Mouse (Mus musculus) right cerebral cortex, postnatal 36 days (tissue): ENCODE measurements around the gene Olfr548-ps1.
"Not testable (repeated sequence)": the region's sequence is repeated elsewhere in the genome, so short reads cannot be mapped to it uniquely, and the experiment has no call there.

Experiments
- DNase-seq, 2 experiments: peaks; one replicate each; pipeline ENCODE4 v3.0.0; 2022; ENCODE audit warnings: low spot score in 2 of 2, mixed read lengths in 1 of 2

Olfr548-ps1 gene

GRCm38 (mm10) chr7:102540596-102540995 lies at the start of gene Olfr548-ps1:
TSS of gene Olfr548-ps1 (plus strand) at chr7:102540896.
- DNase-seq: no peak

- DNase-seq: not testable (repeated sequence)
Observed at GRCm38 (mm10) chr7:102494416-102494815, 46.3 kb upstream of the Olfr548-ps1 start.

- DNase-seq: no peak
Observed at GRCm38 (mm10) chr7:102499473-102499872, 41.2 kb upstream of the Olfr548-ps1 start, which contains the start of gene Olfr545. TSS of gene Olfr545 (minus strand) at chr7:102499573.

- DNase-seq: no peak
Observed at GRCm38 (mm10) chr7:102501986-102502385, 38.7 kb upstream of the Olfr548-ps1 start.

DNA sequence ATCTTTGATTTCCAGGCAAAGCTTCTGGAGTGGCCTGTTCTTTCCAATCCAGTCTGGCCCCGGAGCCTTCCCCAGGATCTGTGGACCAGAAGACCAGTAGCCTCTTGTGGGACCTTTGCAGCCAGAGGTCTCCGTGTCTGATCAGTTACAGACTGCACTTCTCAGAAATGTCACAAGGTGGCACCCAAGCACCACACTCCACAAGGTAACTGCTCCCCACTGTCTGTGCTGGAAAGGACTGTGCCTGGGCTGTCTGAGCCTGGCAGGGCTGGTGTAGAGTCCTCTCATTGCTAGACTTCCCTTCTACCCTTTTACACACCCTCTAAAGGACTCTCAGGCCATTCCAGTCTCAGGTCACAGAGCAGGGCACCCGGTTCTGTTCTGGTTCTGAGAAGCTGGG lies 33.8 kb upstream of the Olfr548-ps1 start:
- DNase-seq: peak; percentile 55 to 61

DNA sequence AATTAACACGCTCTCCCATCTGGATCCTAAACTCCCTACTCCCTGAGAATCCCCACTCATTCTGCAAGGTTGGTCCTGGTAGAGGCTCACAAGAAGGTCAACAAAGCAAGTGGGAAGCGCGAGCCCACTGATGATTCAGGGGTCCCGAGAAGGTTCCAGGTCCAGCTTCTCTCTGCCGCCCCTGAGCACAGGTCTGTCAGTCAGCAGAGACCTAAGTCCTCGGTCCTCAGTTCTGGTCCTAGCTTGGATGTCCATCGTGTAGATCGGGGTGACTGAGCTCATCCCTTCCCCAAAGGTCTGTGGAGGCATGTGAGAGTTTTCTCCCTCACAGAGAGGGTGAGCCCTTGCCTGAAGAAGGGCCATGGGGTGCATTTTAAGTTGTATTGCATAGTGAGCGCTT lies 32.6 kb upstream of the Olfr548-ps1 start:
- DNase-seq: no peak

- DNase-seq: no peak
Observed at GRCm38 (mm10) chr7:102508666-102509065, 32.0 kb upstream of the Olfr548-ps1 start.

- DNase-seq: no peak
Observed at GRCm38 (mm10) chr7:102509726-102510125, 31.0 kb upstream of the Olfr548-ps1 start.

DNA sequence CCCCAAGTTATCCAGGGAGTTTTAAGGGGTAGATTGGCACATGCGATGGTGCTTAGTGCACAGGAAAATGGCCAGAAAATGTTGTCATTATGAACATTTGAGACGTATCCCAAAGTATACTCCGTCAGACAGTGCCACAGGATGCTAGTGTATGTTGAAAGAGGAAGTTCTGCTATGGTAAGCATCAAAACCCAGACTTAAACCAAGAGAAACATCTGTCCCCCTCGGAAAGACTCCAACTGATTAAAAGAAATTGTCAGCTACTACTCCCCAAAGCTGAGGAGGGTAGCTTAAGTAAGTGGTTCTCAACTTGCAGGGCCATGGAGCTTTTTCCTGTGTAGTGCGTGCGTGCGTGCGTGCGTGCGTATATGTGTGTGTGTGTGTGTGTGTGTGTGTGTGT lies 28.8 kb upstream of the Olfr548-ps1 start:
- no peak for DNase-seq

- DNase-seq: peak; percentile 63 to 70
Observed at GRCm38 (mm10) chr7:102512814-102513435, 27.8 kb upstream of the Olfr548-ps1 start.

DNA sequence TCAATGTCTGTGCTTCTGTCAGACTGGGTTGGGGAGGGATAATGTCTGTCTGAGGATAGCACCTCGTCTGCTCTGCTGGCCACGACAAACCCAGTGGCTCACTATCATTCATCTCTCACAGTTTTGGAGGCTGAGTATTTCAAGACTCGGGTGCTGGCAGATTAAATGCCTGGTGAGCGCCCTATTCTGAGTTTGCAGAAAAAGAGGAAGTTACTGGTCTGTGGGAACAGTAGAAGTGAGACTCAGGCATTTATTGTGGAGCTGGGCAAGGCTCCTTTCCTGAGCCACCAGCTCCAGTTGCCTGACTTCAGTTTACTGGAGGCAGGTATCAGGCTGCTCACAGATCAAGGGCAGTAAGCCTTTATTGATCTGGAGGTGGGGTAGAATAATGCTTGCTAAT lies 26.6 kb upstream of the Olfr548-ps1 start:
- no peak for DNase-seq

GRCm38 (mm10) chr7:102516261-102517050 lies 24.2 kb upstream of the Olfr548-ps1 start:
- no peak for DNase-seq

DNA sequence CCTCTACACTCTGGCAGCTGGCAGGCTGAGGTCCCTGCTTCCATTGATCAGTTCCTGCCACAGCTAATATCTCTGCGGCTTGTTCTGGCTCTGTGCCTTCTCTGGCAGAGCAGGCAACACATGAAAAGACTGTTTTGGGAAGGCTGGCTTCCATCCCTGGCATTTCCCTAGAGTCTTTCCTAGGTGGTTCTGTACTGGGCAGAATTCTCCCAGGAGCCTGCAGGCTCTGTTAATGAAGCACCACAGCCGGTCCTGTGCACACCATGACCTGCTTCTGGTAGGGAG lies 23.7 kb upstream of the Olfr548-ps1 start:
- no peak for DNase-seq

DNA sequence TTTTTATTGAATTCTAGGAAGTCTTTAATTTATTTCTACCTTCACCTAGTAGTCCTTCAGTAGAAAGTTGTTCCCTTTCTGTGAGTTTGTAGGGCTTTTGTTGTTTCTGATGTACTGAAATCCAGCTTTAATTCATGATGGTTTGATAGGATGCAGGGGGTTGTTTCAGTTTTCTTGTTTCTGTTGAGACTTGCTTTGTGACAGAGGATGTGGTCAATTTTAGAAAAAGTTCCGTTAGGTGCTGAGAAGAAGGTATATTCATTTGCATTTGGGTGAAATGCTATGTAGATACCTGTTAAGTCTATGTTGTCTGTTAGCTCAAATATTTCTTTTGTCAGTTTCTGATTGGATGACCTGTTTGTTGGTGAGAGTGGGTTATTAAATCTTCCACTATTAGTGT lies 11.6 kb upstream of the Olfr548-ps1 start:
- DNase-seq: no peak

GRCm38 (mm10) chr7:102534449-102534848 lies 6.2 kb upstream of the Olfr548-ps1 start, which contains the start of gene Olfr547:
TSS of gene Olfr547 (plus strand) at chr7:102534749.
- DNase-seq: no peak

DNA sequence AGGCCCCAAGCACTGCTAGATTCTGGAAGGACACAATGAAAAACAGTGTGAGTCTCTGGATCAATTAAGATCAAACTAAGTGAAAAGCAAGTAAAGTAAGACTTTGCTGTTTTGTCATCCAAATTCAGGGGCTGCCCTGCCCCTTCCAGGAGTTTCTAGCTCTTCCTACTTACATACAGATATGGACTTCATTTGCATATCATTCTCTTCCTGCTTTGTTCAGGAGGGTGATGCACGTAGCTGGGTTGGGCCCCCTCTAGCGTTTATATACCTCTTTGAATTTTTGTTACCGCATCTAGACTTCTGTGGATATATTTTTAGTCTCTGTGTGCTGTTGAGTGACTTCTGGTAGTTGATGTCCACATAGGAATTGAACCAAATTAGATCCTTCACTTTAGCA lies 555 bp downstream of the Olfr548-ps1 start:
- no peak for DNase-seq

GRCm38 (mm10) chr7:102549570-102549969 lies 8.9 kb downstream of the Olfr548-ps1 start, which contains the start of gene Olfr549:
TSS of gene Olfr549 (plus strand) at chr7:102549870.
- DNase-seq: no peak

- no peak for DNase-seq
Observed at GRCm38 (mm10) chr7:102553279-102553678, 12.6 kb downstream of the Olfr548-ps1 start.

DNA sequence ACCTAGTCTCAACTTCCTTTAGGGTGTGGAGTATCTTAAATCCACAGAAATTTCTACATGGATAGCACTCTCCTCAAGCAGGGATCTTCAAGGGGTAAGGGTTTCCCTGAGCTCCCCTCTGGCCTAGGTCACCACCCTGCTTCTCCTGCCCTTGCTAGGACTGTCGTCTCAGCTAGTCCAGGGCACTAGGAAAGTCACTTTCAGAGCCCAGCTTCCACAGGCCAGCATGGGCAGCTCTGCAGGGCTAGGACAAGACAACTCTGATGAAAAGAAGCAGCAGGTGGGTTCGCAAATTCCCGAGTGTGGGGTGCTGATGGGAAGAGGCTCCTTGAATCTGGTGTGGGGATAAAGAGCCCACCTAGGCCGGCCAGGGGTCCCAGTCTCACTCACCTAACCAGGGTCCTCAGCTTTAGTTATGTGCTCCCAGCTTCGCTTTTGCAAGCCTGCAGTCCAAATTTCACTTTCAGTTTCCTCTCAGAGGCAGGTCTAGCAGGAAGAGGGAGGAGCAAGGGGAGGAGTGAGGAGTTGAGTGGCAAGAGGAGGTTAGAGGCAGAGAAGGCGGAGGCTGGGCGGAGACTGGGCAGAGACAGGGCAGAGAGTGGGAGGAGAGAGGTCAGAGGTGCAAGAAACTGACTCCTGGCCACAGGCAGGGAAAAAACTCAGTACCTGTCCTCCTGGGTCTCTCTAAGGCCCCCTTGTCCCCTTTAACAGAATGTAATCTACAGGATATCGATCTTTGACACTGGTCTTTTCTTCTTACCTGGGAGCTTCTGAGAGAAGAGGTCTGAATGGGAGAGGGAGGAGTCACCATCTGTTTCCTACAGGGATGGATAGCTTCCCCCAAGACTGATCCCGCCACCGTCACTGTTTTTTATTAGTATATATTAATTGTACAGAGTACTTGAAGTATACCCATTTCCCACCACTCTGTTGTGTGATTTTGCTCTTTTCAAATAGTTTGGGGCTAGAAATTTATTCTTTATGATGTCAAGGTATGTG lies 24.6 kb downstream of the Olfr548-ps1 start, which contains the start of gene Trim21:
Gene Trim21 (minus strand): TSS at position 488 of the 999 bp plus-strand sequence.
- peak; percentile 14 to 23 for DNase-seq

DNA sequence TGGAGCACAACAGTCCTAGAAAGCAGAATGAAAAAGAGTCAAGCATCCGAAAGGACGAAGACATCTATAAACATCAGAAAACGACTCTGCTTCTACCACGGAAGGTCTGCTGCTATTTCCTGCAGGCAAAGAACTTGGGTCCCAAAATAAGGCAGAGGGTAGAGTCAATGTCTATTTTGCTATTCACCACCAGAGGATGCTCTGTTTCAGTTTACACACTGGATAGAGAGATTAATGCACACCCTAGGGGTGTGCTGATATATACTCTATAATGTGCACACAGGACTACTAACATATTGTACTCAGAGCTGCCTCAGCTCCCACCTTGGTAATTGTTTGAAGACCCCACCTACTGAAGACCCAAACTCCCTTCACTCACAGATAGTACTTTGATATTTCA lies 25.5 kb downstream of the Olfr548-ps1 start:
- DNase-seq: no peak

DNA sequence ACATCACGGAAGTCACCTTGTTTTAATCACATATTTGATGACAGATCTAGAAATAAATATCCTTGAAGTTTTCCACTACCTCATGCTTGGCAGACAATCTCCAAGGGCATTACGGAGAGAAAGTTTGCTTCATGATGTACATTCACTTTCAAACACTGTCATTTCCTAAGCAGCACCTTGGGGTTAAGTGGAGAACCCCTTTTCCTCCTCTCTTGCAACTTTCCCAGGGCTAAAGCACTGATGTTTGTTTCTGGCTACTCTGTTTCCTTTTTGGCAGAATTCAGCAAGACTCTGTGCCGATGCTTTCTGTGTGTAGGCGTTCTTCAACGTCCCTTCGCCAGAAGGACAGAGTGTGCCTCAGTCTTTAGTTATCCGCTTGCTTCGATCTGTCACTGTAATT lies 30.4 kb downstream of the Olfr548-ps1 start, which contains the start of gene Olfr550:
Gene Olfr550 (plus strand): TSS at position 301 of the 400 bp plus-strand sequence.
- DNase-seq: peak in 1 of 2 experiments; percentile 7
